Mouse (Mus musculus): ENCODE measurements at regions not wholly inside any gene's neighbourhood (a gene's known extent, or its start where the extent isn't known, plus 50 kb on each side); places are given as distances from the start of the nearest gene placed in this dataset.

DNA sequence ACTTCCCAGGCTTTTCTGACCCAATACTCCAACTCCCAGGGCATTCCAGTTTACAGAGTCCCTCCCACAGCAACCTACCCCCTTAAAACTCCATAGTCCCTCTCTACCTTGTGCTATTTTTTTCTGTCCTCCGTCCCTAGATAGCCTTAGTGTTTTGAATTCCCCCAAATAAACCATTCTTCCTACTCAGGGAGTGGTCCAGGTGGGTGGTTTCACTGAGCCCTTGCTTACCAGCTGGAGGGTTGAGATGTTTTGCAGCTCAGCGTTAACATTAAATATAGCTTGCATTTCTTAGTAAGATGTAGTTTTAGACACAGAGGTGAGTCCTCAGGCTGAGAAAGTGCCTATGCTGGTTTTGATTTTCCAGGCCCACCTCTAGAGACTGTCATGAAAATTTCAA, 313.0 kb downstream of the Bmper start:
- no peak for DNase-seq

DNA sequence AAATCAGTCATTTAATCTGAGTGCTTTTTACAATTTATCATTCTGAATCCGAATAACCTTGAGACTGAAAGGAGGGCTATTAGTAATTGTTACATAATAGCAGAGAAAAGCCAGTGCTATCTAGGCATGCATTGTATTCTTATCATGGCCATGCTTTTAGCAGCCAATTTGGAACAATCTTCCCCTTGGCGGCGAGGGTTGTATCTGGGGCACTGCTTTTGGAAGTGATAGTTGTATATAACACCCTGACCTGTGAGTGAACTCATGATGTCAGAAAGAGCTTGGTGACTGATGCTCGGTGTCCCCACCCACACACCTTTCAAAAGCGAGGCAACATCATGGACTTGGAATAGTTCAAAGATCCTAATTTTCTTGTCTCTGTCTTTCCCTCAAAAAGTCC, 315.2 kb downstream of the Bmper start:
- no peak for DNase-seq

DNA sequence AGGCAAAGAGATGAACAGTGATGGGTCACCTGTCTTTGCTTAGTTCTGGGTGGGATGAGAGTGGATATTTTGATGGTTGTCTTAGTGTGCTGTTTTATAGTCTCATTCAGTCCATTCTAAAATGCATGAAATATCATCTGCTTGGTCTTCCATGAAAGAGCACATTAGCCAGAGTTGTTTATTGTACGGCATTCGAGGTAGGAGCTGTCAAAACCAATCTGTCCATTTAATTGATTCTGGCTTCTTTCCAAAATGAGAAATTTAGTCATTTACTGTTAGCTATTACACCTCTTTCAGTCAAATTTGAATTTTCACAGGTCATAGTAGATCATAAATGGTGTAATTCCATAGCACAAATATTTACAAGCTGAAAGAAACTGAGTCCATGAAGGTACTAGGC, 328.8 kb downstream of the Bmper start:
- DNase-seq = no peak

DNA sequence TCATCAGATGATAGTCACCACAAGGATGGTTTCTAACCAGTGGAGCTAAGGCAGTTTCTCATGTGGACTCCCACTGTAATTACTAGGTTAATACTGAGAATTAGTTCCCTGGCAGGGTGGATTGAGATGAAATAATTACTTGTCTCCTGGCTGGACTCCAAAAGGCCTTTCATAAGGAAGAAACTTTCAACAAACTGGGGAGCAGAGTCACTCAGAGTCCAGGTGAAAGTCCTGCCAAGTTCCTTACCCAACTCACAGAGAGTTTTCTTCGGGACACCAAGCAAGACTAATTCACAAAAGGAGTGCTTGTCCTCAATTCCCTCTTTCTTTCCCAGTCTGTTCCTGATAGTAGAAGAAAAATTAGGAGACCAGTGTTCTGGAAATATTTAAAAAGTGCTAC, 330.9 kb downstream of the Bmper start:
- DNase-seq = no peak

DNA sequence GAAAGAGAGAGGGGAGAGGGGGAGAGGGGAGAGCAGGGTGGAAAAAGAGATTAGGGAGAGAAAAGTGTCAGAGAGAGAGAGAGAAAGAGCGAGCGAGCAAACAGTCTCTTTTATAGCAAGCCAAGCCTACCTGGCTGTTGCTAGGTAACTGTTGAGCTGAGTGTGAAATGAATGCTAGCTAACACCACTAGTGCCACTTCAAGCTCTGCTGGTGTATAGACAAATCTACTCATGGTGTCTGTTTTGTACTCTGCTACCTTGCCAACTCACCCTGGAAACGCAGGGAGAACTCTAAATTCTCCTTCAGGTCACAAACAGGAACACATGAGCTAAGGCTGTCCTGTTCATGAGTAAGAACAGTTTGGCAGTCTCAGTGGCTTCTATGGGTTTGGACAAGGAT, 334.7 kb downstream of the Bmper start:
- no peak for DNase-seq

DNA sequence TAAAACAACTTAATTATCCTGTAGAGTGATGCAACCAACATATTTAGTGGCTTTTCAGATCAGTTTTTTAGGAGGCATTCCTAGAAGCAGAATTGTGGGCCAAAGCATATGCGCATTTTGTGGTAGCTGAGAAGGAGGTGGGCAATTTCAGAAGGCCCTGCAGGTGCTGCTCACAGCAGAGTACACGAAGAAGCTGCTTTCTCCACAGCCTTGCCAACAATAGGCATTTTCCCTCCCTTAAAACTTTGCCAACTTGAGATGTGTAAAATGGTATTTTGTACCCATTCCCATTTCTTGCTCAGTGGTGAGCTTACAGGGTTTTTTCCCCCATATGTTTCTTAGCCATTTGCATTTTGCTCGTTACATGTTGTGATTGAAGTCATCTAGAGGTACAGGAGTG, 339.0 kb downstream of the Bmper start:
- DNase-seq = no peak

DNA sequence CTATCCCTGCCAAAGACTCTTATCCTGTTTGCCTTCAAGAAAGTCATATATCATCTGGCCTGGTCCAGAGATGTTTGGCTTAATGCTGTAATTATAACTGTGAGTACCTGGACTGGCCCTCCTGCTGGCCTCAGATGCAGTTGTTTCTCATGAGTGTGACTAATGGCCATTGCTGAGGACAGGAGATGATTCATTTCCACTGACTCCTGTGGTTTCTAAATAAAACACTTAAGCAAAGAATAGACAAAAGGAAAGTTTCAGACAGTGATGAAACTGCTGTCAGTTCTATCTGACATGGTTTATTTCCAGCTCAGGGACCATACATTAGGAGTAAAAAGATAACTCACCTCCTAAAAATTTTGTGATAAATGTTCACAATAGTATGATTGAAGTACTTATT, 344.2 kb downstream of the Bmper start:
- no peak for DNase-seq

DNA sequence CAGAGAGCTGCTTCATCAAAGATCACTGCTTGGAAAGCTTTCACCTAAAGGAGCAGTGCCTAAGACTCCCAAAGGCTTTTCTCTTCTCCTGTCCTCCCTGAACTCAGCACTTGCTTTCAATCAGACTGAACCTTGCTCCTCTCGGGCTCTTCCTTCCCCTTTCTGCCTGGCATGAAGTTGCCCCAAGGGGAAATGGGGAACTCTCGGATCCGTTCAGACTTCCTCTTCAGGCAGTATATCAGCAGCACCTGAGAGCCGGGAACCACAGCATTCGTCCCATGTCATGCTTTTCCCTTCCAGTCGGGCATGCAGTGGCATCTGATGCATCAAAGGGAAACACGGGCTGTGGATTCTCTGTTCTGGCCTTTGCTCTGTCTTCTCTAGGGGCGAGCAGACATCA, 347.3 kb downstream of the Bmper start:
- DNase-seq = no peak

DNA sequence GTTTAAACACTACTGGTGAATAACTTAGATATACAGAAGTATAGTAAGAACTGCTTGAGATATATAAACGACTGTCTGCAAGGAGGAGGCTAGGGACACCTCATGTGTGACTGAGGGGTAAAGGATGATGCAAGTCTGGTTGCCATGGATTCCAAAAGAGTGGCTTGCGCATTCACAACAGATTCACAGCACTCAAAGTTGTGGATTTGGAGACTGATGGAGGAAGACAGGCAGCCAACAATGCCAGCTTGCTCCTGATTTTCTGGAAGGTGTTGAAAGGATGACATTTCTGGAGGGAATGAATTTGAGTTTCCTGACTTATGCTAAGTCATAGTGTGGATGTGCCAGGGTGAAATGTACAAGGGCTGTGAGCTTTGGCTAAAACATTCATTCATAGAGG, 353.4 kb downstream of the Bmper start:
- no peak for DNase-seq

DNA sequence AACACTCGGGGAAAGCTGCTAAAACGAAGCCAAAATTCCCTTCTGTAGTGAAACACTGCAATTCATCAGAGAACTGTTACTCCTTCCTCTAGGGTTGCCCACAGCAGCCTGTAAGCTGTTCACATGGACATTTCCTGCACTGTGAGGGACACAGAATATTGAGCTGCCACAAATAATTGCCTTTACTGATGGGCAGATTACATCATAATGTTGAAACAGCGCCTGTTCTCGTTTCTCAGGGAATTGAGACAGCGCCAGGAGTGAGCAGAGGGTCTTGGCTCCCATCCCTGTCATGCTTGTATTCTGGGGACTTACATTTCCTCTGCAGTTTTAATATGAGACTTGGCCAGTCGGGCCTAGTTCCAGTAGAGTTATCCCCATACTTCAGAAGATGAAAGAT, 357.3 kb downstream of the Bmper start:
- DNase-seq = peak in 1 of 2 experiments; percentile 6

DNA sequence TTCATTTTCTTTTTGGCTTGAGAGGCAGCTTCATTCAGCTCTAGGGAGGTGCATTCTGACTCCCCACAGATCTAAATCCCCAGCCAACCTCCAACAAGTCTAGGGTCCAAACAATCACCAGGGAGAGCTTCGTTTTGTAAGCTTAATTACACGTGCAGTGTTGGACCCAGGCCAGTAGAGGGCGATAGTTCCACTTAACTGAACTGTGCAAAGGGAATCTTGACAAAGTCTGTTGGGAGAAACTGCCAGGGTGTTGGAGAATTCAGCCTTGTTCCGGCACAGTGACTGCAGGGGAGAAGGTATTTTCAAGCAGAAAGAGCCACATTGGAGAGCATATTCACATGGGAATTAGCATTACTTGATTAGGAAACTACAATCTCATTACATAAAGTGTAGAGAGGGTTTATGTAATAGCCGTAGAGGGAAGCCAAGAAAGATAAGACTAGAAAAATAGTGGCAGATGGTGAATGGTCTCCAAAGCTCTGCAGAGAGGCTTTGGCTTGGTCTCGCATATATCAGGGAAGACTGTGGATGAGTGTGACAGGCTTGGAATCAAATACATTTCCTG, 358.2 kb downstream of the Bmper start:
- peak; percentile 86 to 92 for DNase-seq

DNA sequence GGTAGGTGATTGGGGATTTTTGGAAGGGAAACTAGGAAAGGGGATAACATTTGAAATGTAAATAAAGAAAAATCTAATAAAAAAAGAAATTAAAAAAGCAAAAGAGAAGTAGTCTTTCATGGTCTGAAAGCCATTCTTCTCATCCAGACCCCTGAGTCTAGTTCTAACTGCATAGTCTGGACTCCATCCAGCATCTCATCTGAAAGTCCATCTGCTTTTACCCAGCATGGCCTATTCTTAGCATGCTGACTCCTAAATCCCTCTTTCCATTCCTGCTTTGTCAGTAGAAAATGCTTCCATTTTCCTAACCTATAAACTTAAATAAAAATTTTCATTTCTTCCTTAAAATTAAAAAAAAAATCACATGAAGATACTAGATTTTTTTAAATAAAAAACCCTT, 361.7 kb downstream of the Bmper start:
- DNase-seq = no peak

DNA sequence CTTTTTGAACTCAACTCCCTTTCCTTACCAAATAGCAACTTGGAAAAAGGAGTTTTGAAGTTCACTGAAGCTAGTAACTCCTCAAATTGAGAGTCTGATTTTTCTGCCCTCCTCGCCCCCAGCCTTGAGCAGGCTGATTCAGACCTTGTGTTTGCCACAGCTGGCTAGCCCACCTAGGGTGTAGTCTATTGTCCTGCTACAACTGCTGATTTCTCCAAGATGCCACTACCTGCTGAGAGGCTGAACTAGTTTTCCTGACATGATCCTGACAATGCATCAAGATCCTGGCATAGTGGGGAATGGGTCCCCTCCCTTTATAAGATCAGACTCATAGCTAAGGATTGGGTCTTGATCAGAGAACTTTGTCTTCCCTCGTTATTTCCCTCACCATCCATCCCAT, 366.1 kb downstream of the Bmper start:
- DNase-seq = no peak

DNA sequence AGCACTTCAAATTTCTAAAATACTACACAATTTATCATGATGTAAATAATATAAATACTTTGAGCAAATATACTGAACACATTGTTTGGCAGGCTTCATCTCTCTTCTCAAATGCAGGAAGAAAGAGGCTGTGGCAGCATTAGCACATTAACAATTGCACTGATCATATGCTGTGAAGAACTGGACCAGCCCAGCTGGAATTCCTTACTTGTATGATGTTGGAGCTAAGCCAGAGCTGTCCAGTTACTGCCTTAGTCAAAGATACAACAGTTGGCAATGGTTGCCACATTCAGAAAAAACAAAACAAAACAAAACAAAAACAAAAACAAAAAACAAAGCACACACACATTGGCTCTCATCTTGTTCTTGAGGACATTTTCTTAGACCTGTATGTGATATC, 369.0 kb downstream of the Bmper start:
- DNase-seq = no peak

DNA sequence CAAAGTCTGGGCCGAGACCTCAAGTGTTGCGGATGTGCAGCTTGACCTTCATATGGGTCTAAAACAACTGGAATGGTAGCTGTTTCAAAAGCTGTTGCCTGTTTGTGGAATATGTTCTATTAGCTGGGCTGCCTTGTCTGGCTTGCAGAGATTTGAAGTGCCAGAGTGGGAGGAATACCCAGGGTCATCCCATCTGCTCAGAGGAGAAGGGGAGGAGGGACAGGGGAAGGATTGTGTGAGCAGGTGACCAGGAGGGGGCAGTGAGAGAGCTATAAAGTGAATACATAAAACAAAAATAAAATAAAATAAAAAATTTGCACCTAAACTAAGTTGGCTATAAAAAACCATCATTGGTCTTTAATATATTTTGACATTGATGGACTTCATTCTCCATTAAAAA, 377.7 kb downstream of the Bmper start:
- DNase-seq = no peak
